Mouse (Mus musculus): ENCODE data around the gene Tle6. TPM values are rescaled to one million over a fixed set of nuclear protein-coding genes. Genes with fewer than 3 reads are reported as not detected.
A peak's percentile ranks its signal among the peaks of the same experiment; 100 is the strongest.

Gene Tle6
- polyA plus RNA-seq, 1 experiment from 2014 or later: 23.9 TPM

GRCm38 (mm10) chr10:81600096-81600495, 777 bp downstream of the Tle6 start:
- Histone ChIP-seq H3K4me2 (peak overlapping the region; percentile 74), H3K9me3 (replicated peaks) (no peaks in the 10 kb centered on the region), H3K9ac (no peak overlapping the region), H3K36me3 (no peaks in the 10 kb centered on the region), H3K27ac (peak overlapping the region; percentile 76), H3K4me1 (replicated peaks) (peaks cover 57% of the 10 kb centered on the region), H3K27me3 (peaks cover 6% of the 10 kb centered on the region), H3K4me3 (no peak overlapping the region)
- 45% methylated on average over 10 of the region's 10 CpGs for WGBS
- no peak for ATAC-seq (replicated peaks; ENCODE audit: insufficient number of reproducible peaks, insufficient read depth, low FRiP score, low read depth)

GRCm38 (mm10) chr10:81599630-81600029, 1.2 kb downstream of the Tle6 start:
- no peak overlapping the region for H3K4me2 ChIP-seq
- no peak overlapping the region for H3K9ac ChIP-seq
- no peaks in the 10 kb centered on the region for H3K9me3 ChIP-seq (replicated peaks)
- H3K4me3 ChIP-seq: no peak overlapping the region
- 79% methylated on average over 5 of the region's 5 CpGs for WGBS
- peaks cover 54% of the 10 kb centered on the region for H3K4me1 ChIP-seq (replicated peaks)
- no peak overlapping the region; the same call in 1 of the 2 replicates for H3K27ac ChIP-seq
- H3K27me3 ChIP-seq: peaks cover 9% of the 10 kb centered on the region
- no peak for ATAC-seq (replicated peaks; ENCODE audit: insufficient number of reproducible peaks, insufficient read depth, low FRiP score, low read depth)
- H3K36me3 ChIP-seq: no peaks in the 10 kb centered on the region

- 55% methylated on average over 6 of the region's 6 CpGs for WGBS
- Histone ChIP-seq H3K27ac (no peak overlapping the region), H3K4me3 (no peak overlapping the region), H3K4me2 (no peak overlapping the region), H3K4me1 (replicated peaks) (peaks cover 53% of the 10 kb centered on the region), H3K27me3 (peaks cover 15% of the 10 kb centered on the region), H3K9me3 (replicated peaks) (no peaks in the 10 kb centered on the region), H3K9ac (no peak overlapping the region), H3K36me3 (no peaks in the 10 kb centered on the region)
- no peak for ATAC-seq (replicated peaks; ENCODE audit: insufficient number of reproducible peaks, insufficient read depth, low FRiP score, low read depth)
Measured at GRCm38 (mm10) chr10:81598871-81599270, 2.0 kb downstream of the Tle6 start.

- Histone ChIP-seq H3K9me3 (replicated peaks) (no peaks in the 10 kb centered on the region), H3K27me3 (peaks cover 16% of the 10 kb centered on the region), H3K4me3 (no peak overlapping the region), H3K36me3 (no peaks in the 10 kb centered on the region), H3K4me1 (replicated peaks) (peaks cover 53% of the 10 kb centered on the region), H3K9ac (no peak overlapping the region), H3K4me2 (no peak overlapping the region), H3K27ac (no peak overlapping the region)
- 51% methylated on average over 3 of the region's 3 CpGs for WGBS
- no peak for ATAC-seq (replicated peaks; ENCODE audit: insufficient number of reproducible peaks, insufficient read depth, low FRiP score, low read depth)
Measured at GRCm38 (mm10) chr10:81598342-81598741, 2.5 kb downstream of the Tle6 start.

- Histone ChIP-seq H3K4me3 (peak overlapping the region; percentile 38), H3K27ac (peak overlapping the region; percentile 81), H3K4me1 (replicated peaks) (peaks cover 46% of the 10 kb centered on the region), H3K27me3 (peaks cover 16% of the 10 kb centered on the region), H3K9me3 (replicated peaks) (no peaks in the 10 kb centered on the region), H3K9ac (peak overlapping the region; percentile 50), H3K4me2 (peak overlapping the region; percentile 67), H3K36me3 (no peaks in the 10 kb centered on the region)
- ATAC-seq (replicated peaks; ENCODE audit: insufficient number of reproducible peaks, insufficient read depth, low FRiP score, low read depth): peak; percentile 28
- WGBS: 8% methylated on average over 12 of the region's 12 CpGs
Measured at GRCm38 (mm10) chr10:81597137-81597950, 3.5 kb downstream of the Tle6 start.

GRCm38 (mm10) chr10:81596611-81597010, 4.3 kb downstream of the Tle6 start:
- Histone ChIP-seq H3K4me1 (replicated peaks) (peaks cover 44% of the 10 kb centered on the region), H3K27ac (peak overlapping the region; percentile 81), H3K4me3 (peak overlapping the region; percentile 38), H3K36me3 (no peaks in the 10 kb centered on the region), H3K9me3 (replicated peaks) (no peaks in the 10 kb centered on the region), H3K9ac (peak overlapping the region; percentile 50), H3K4me2 (peak overlapping the region; percentile 67), H3K27me3 (peaks cover 16% of the 10 kb centered on the region)
- 8% methylated on average over 10 of the region's 10 CpGs for WGBS
- ATAC-seq (replicated peaks; ENCODE audit: insufficient number of reproducible peaks, insufficient read depth, low FRiP score, low read depth): no peak

- H3K9ac ChIP-seq: no peak overlapping the region
- no peak overlapping the region for H3K4me2 ChIP-seq
- H3K36me3 ChIP-seq: no peaks in the 10 kb centered on the region
- ATAC-seq (replicated peaks; ENCODE audit: insufficient number of reproducible peaks, insufficient read depth, low FRiP score, low read depth): no peak
- H3K4me3 ChIP-seq: no peak overlapping the region
- no peaks in the 10 kb centered on the region for H3K9me3 ChIP-seq (replicated peaks)
- peak overlapping the region; percentile 81; the same call in 1 of the 2 replicates for H3K27ac ChIP-seq
- peaks cover 36% of the 10 kb centered on the region for H3K4me1 ChIP-seq (replicated peaks)
- H3K27me3 ChIP-seq: peaks cover 16% of the 10 kb centered on the region
- 51% methylated on average over 5 of the region's 5 CpGs for WGBS
Measured at GRCm38 (mm10) chr10:81595599-81595998, 5.3 kb downstream of the Tle6 start.

- no peaks in the 10 kb centered on the region for H3K9me3 ChIP-seq (replicated peaks)
- H3K27me3 ChIP-seq: peaks cover 16% of the 10 kb centered on the region
- WGBS: 71% methylated on average over 18 of the region's 18 CpGs
- peaks cover 28% of the 10 kb centered on the region for H3K4me1 ChIP-seq (replicated peaks)
- no peak overlapping the region for H3K9ac ChIP-seq
- no peak overlapping the region for H3K27ac ChIP-seq
- peaks cover 6% of the 10 kb centered on the region; the same call in 1 of the 2 replicates for H3K36me3 ChIP-seq
- no peak overlapping the region for H3K4me3 ChIP-seq
- no peak for ATAC-seq (replicated peaks; ENCODE audit: insufficient number of reproducible peaks, insufficient read depth, low FRiP score, low read depth)
- no peak overlapping the region for H3K4me2 ChIP-seq
Measured at GRCm38 (mm10) chr10:81593935-81594334, 6.9 kb downstream of the Tle6 start.

GRCm38 (mm10) chr10:81593223-81593622, 7.7 kb downstream of the Tle6 start:
- no peaks in the 10 kb centered on the region for H3K9me3 ChIP-seq (replicated peaks)
- H3K36me3 ChIP-seq: peaks cover 6% of the 10 kb centered on the region; the same call in 1 of the 2 replicates
- H3K4me3 ChIP-seq: no peak overlapping the region
- H3K9ac ChIP-seq: no peak overlapping the region
- H3K4me2 ChIP-seq: no peak overlapping the region
- 65% methylated on average over 4 of the region's 4 CpGs for WGBS
- peaks cover 16% of the 10 kb centered on the region for H3K27me3 ChIP-seq
- ATAC-seq (replicated peaks; ENCODE audit: insufficient number of reproducible peaks, insufficient read depth, low FRiP score, low read depth): no peak
- H3K27ac ChIP-seq: no peak overlapping the region
- peaks cover 28% of the 10 kb centered on the region for H3K4me1 ChIP-seq (replicated peaks)

GRCm38 (mm10) chr10:81592631-81593030, 8.2 kb downstream of the Tle6 start:
- H3K9ac ChIP-seq: no peak overlapping the region

GRCm38 (mm10) chr10:81591846-81592245, 9.0 kb downstream of the Tle6 start:
- H3K27ac ChIP-seq: no peak overlapping the region
- no peak overlapping the region for H3K9ac ChIP-seq
- WGBS: 60% methylated on average over 9 of the region's 9 CpGs
- H3K4me2 ChIP-seq: no peak overlapping the region
- no peak for ATAC-seq (replicated peaks; ENCODE audit: insufficient number of reproducible peaks, insufficient read depth, low FRiP score, low read depth)
- H3K4me3 ChIP-seq: no peak overlapping the region
- peaks cover 16% of the 10 kb centered on the region for H3K4me1 ChIP-seq (replicated peaks)
- H3K36me3 ChIP-seq: peaks cover 13% of the 10 kb centered on the region
- no peaks in the 10 kb centered on the region for H3K9me3 ChIP-seq (replicated peaks)
- H3K27me3 ChIP-seq: peaks cover 19% of the 10 kb centered on the region

More at GRCm38 (mm10) chr10:81592631-81593030, 8.2 kb downstream of the Tle6 start:
- peaks cover 10% of the 10 kb centered on the region for H3K36me3 ChIP-seq
- H3K4me3 ChIP-seq: no peak overlapping the region
- WGBS: 76% methylated on average over 7 of the region's 7 CpGs
- H3K4me1 ChIP-seq (replicated peaks): peaks cover 24% of the 10 kb centered on the region
- H3K9me3 ChIP-seq (replicated peaks): no peaks in the 10 kb centered on the region
- no peak overlapping the region for H3K4me2 ChIP-seq
- H3K27me3 ChIP-seq: peaks cover 16% of the 10 kb centered on the region
- H3K27ac ChIP-seq: no peak overlapping the region
- ATAC-seq (replicated peaks; ENCODE audit: insufficient number of reproducible peaks, insufficient read depth, low FRiP score, low read depth): no peak

GRCm38 (mm10) chr10:81588739-81589138, 12.1 kb downstream of the Tle6 start:
- 61% methylated on average over 7 of the region's 7 CpGs for WGBS
- H3K9ac ChIP-seq: no peak overlapping the region
- ATAC-seq (replicated peaks; ENCODE audit: insufficient number of reproducible peaks, insufficient read depth, low FRiP score, low read depth): no peak
- no peak overlapping the region for H3K27ac ChIP-seq
- H3K4me2 ChIP-seq: no peak overlapping the region
- no peaks in the 10 kb centered on the region for H3K4me1 ChIP-seq (replicated peaks)
- no peaks in the 10 kb centered on the region for H3K9me3 ChIP-seq (replicated peaks)
- H3K36me3 ChIP-seq: peaks cover 27% of the 10 kb centered on the region
- peaks cover 6% of the 10 kb centered on the region for H3K27me3 ChIP-seq
- H3K4me3 ChIP-seq: no peak overlapping the region

Measured in heart, embryonic 15.5 days (tissue).